Mouse (Mus musculus): ENCODE measurements at regions not wholly inside any gene's neighbourhood (a gene's known extent, or its start where the extent isn't known, plus 50 kb on each side); places are given as distances from the start of the nearest gene placed in this dataset.

GRCm38 (mm10) chr1:19290098-19290497 lies 81.4 kb downstream of the Tfap2b start:
- ATAC-seq, result no peak
- no peak overlapping the region for H3K27ac ChIP-seq
- no peaks in the 10 kb centered on the region for H3K4me1 ChIP-seq
- H3K4me3 ChIP-seq, result no peak overlapping the region
- H3K9me3 ChIP-seq (replicated peaks), result no peaks in the 10 kb centered on the region
- H3K9ac ChIP-seq, result no peak overlapping the region
- H3K27me3 ChIP-seq, result no peaks in the 10 kb centered on the region
- H3K36me3 ChIP-seq (ENCODE audit: poor library complexity, severe bottlenecking), result no peaks in the 10 kb centered on the region
- 82% methylated on average over 4 of the region's 4 CpGs for WGBS
- no peak overlapping the region for H3K4me2 ChIP-seq

- no peaks in the 10 kb centered on the region for H3K4me1 ChIP-seq
- 35% methylated on average over 1 of the region's 1 CpGs for WGBS
- H3K36me3 ChIP-seq (ENCODE audit: poor library complexity, severe bottlenecking), result no peaks in the 10 kb centered on the region
- no peak overlapping the region for H3K27ac ChIP-seq
- no peak overlapping the region for H3K4me2 ChIP-seq
- H3K4me3 ChIP-seq, result no peak overlapping the region
- H3K27me3 ChIP-seq, result no peaks in the 10 kb centered on the region
- no peak for ATAC-seq
- H3K9ac ChIP-seq, result no peak overlapping the region
- H3K9me3 ChIP-seq (replicated peaks), result no peaks in the 10 kb centered on the region
Observed at GRCm38 (mm10) chr1:19321598-19321997, 112.9 kb downstream of the Tfap2b start.

GRCm38 (mm10) chr1:19336062-19336461 lies 127.3 kb downstream of the Tfap2b start:
- Histone ChIP-seq H3K4me1 (no peaks in the 10 kb centered on the region), H3K4me3 (no peak overlapping the region), H3K27me3 (no peaks in the 10 kb centered on the region), H3K9ac (no peak overlapping the region), H3K9me3 (replicated peaks) (no peaks in the 10 kb centered on the region), H3K36me3 (ENCODE audit: poor library complexity, severe bottlenecking) (no peaks in the 10 kb centered on the region), H3K4me2 (no peak overlapping the region), H3K27ac (no peak overlapping the region)
- no peak for ATAC-seq
- WGBS, result 95% methylated on average over 1 of the region's 1 CpGs

- Histone ChIP-seq H3K36me3 (ENCODE audit: poor library complexity, severe bottlenecking) (no peaks in the 10 kb centered on the region), H3K9me3 (replicated peaks) (no peaks in the 10 kb centered on the region), H3K27ac (no peak overlapping the region), H3K4me3 (no peak overlapping the region), H3K4me2 (no peak overlapping the region), H3K27me3 (no peaks in the 10 kb centered on the region), H3K9ac (no peak overlapping the region), H3K4me1 (no peaks in the 10 kb centered on the region)
- WGBS, result 35% methylated on average over 3 of the region's 3 CpGs
- ATAC-seq, result no peak
Observed at GRCm38 (mm10) chr1:19337207-19337606, 128.5 kb downstream of the Tfap2b start.

GRCm38 (mm10) chr1:19344445-19344844 lies 135.7 kb downstream of the Tfap2b start:
- WGBS, result 77% methylated on average over 4 of the region's 4 CpGs
- no peaks in the 10 kb centered on the region for H3K4me1 ChIP-seq
- H3K9ac ChIP-seq, result no peak overlapping the region
- no peak overlapping the region for H3K27ac ChIP-seq
- H3K4me3 ChIP-seq, result no peak overlapping the region
- no peaks in the 10 kb centered on the region for H3K27me3 ChIP-seq
- no peak overlapping the region for H3K4me2 ChIP-seq
- H3K36me3 ChIP-seq (ENCODE audit: poor library complexity, severe bottlenecking), result no peaks in the 10 kb centered on the region
- ATAC-seq, result no peak
- no peaks in the 10 kb centered on the region for H3K9me3 ChIP-seq (replicated peaks)

GRCm38 (mm10) chr1:19350495-19350894 lies 141.8 kb downstream of the Tfap2b start:
- WGBS, result 36% methylated on average over 4 of the region's 4 CpGs
- H3K4me3 ChIP-seq, result no peak overlapping the region
- H3K27me3 ChIP-seq, result no peaks in the 10 kb centered on the region

GRCm38 (mm10) chr1:19384856-19385255 lies 176.1 kb downstream of the Tfap2b start:
- Histone ChIP-seq H3K4me2 (no peak overlapping the region), H3K9me3 (replicated peaks) (no peaks in the 10 kb centered on the region), H3K9ac (no peak overlapping the region), H3K27ac (no peak overlapping the region), H3K27me3 (no peaks in the 10 kb centered on the region), H3K36me3 (ENCODE audit: poor library complexity, severe bottlenecking) (no peaks in the 10 kb centered on the region), H3K4me3 (no peak overlapping the region), H3K4me1 (no peaks in the 10 kb centered on the region)
- 81% methylated on average over 1 of the region's 1 CpGs for WGBS
- no peak for ATAC-seq

More at GRCm38 (mm10) chr1:19350495-19350894, 141.8 kb downstream of the Tfap2b start:
- Histone ChIP-seq H3K4me2 (no peak overlapping the region), H3K9me3 (replicated peaks) (no peaks in the 10 kb centered on the region), H3K36me3 (ENCODE audit: poor library complexity, severe bottlenecking) (no peaks in the 10 kb centered on the region), H3K9ac (no peak overlapping the region), H3K4me1 (no peaks in the 10 kb centered on the region), H3K27ac (no peak overlapping the region)
- ATAC-seq, result no peak

GRCm38 (mm10) chr1:19388864-19389505 lies 180.3 kb downstream of the Tfap2b start:
- no peak overlapping the region for H3K9ac ChIP-seq
- H3K4me2 ChIP-seq, result no peak overlapping the region
- no peaks in the 10 kb centered on the region for H3K4me1 ChIP-seq
- no peak overlapping the region for H3K4me3 ChIP-seq
- WGBS, result 56% methylated on average over 1 of the region's 1 CpGs
- peak; percentile 57; the same call in 1 of the 2 replicates for ATAC-seq
- H3K27ac ChIP-seq, result no peak overlapping the region
- no peaks in the 10 kb centered on the region for H3K9me3 ChIP-seq (replicated peaks)
- no peaks in the 10 kb centered on the region for H3K36me3 ChIP-seq (ENCODE audit: poor library complexity, severe bottlenecking)
- H3K27me3 ChIP-seq, result no peaks in the 10 kb centered on the region

- H3K9me3 ChIP-seq (replicated peaks), result no peaks in the 10 kb centered on the region
- H3K4me3 ChIP-seq, result no peak overlapping the region
- H3K27ac ChIP-seq, result no peak overlapping the region
- H3K4me1 ChIP-seq, result no peaks in the 10 kb centered on the region
- H3K4me2 ChIP-seq, result no peak overlapping the region
- ATAC-seq, result no peak
- no peaks in the 10 kb centered on the region for H3K27me3 ChIP-seq
- H3K9ac ChIP-seq, result no peak overlapping the region
- 86% methylated on average over 2 of the region's 2 CpGs for WGBS
- H3K36me3 ChIP-seq (ENCODE audit: poor library complexity, severe bottlenecking), result no peaks in the 10 kb centered on the region
Observed at GRCm38 (mm10) chr1:19407556-19407955, 198.8 kb downstream of the Tfap2b start.

GRCm38 (mm10) chr1:19412345-19412744 lies 203.6 kb downstream of the Tfap2b start:
- H3K27ac ChIP-seq, result no peak overlapping the region
- WGBS, result 14% methylated on average over 4 of the region's 4 CpGs
- no peak overlapping the region for H3K4me2 ChIP-seq
- no peaks in the 10 kb centered on the region for H3K9me3 ChIP-seq (replicated peaks)
- ATAC-seq, result no peak
- no peak overlapping the region for H3K9ac ChIP-seq
- no peaks in the 10 kb centered on the region for H3K27me3 ChIP-seq
- no peak overlapping the region for H3K4me3 ChIP-seq
- H3K36me3 ChIP-seq (ENCODE audit: poor library complexity, severe bottlenecking), result no peaks in the 10 kb centered on the region
- no peaks in the 10 kb centered on the region for H3K4me1 ChIP-seq

GRCm38 (mm10) chr1:19421116-19421515 lies 212.4 kb downstream of the Tfap2b start:
- no peak for ATAC-seq

GRCm38 (mm10) chr1:19450786-19451185 lies 242.1 kb downstream of the Tfap2b start:
- ATAC-seq, result no peak
- no peak overlapping the region for H3K9ac ChIP-seq
- H3K4me3 ChIP-seq, result no peak overlapping the region
- H3K36me3 ChIP-seq (ENCODE audit: poor library complexity, severe bottlenecking), result no peaks in the 10 kb centered on the region
- no peaks in the 10 kb centered on the region for H3K27me3 ChIP-seq
- no peaks in the 10 kb centered on the region for H3K9me3 ChIP-seq (replicated peaks)
- H3K4me1 ChIP-seq, result no peaks in the 10 kb centered on the region
- no peak overlapping the region for H3K4me2 ChIP-seq
- WGBS, result 90% methylated on average over 5 of the region's 5 CpGs
- H3K27ac ChIP-seq, result no peak overlapping the region

More at GRCm38 (mm10) chr1:19421116-19421515, 212.4 kb downstream of the Tfap2b start:
- Histone ChIP-seq H3K4me1 (no peaks in the 10 kb centered on the region), H3K4me3 (no peak overlapping the region), H3K9me3 (replicated peaks) (no peaks in the 10 kb centered on the region), H3K9ac (no peak overlapping the region), H3K36me3 (ENCODE audit: poor library complexity, severe bottlenecking) (no peaks in the 10 kb centered on the region), H3K27ac (no peak overlapping the region), H3K4me2 (no peak overlapping the region), H3K27me3 (no peaks in the 10 kb centered on the region)
- WGBS, result 88% methylated on average over 1 of the region's 1 CpGs
